Mouse (Mus musculus) embryo, embryonic 10 days (tissue): ENCODE results near the gene Tlcd1.

Source experiments
- DNase-seq: peaks from one replicate; pipeline ENCODE4 v3.0.0-alpha.2; 2015; ENCODE audit warnings: low spot score

Tlcd1 gene

GRCm38 (mm10) chr11:78161968-78162367 lies 14.5 kb upstream of the Tlcd1 start:
- no peak for DNase-seq

GRCm38 (mm10) chr11:78162504-78162903 lies 14.0 kb upstream of the Tlcd1 start:
- DNase-seq: no peak

GRCm38 (mm10) chr11:78163045-78163444 lies 13.5 kb upstream of the Tlcd1 start:
- DNase-seq: no peak

DNA sequence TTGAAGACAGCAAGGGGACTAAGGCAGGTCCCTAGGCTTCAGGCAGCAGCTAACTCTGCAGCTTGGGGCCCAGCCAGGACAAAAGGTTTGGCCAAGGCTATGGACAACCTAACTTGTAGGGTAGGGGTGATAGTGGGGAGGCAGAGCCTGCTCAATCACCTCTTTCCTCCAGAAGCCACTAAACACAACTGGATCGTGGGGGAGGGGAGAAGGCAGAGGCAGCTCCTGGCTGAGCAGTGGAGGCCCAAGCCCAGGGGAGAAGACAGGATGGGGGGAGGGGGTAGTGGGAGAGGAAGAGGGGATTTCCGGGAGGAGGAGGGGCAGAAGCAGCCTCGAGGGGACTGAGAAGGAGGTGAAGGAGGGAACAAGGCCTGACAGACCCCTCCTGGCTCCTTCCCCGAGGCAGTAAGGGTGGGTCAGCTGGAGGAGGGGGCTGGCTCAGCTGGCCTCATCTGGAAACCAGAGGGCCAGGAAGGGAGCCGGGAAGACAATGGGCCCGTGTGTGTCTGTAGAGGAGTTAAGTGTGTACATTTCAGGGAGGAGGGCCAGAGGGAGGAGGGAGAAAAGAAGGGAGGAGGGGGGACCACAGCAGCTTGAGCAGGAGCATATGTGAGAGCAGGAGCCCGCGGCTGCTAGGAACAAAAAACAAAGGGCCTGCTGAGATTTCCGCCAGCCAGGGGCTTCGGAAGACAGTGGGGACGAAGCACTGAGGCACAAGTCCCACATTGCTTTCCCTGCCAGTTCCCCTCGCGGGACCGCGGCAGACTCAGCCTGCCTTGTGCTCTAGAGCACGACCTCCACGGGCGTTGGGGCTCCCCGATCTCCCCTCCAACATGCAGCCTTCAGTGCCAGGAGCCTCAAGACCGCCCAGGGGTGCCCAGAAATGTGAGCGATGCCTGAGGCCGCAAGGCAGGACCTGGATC lies 12.6 kb upstream of the Tlcd1 start:
- DNase-seq: peak; percentile 87

- DNase-seq: no peak
Observed at GRCm38 (mm10) chr11:78164604-78164923, 11.9 kb upstream of the Tlcd1 start.

DNA sequence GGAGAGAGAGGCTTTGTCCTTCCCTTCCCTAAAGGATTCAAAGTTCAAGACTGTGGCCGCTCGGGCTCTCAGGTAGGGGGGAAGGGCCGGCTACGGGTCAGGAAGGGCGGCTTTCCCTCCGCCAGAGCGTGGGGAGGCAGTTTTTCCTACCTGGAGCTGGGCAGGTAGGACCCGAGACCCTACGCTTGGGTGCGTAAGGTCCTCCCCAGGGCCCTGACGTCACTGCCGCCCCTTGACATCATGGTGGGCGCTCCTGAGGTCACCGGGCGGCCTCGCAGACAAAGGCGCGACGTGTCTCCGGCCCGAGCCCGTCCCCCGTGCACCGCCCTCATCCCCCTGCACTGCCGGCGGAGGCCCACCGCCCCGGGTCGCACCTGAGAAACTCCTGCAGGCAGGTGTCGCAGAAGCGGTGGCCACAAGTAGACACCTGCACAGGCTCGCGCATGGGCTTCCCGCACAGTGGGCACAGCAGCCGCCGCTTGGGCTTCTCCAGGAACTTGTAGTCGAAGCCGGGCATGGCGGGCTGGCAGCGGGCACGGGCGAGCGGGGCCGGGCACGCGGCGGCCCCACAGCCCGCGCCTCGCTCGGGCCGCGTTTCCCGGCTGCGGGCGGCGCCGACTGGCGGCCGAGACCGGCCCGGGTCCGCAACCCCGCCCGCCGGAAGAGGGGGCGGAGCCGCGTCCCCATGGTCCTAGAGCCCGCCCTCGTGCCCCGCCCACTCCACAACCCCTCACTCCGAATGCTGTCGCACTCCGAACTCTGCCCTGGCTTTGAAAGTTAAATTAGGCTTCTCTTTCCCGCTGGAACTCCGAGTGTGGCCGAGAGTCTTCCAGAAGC lies 11.4 kb upstream of the Tlcd1 start, which contains the start of gene Traf4:
TSS of gene Traf4 (minus strand) at position 666 of the 837 bp plus-strand sequence.
- peak; percentile 90 for DNase-seq

DNA sequence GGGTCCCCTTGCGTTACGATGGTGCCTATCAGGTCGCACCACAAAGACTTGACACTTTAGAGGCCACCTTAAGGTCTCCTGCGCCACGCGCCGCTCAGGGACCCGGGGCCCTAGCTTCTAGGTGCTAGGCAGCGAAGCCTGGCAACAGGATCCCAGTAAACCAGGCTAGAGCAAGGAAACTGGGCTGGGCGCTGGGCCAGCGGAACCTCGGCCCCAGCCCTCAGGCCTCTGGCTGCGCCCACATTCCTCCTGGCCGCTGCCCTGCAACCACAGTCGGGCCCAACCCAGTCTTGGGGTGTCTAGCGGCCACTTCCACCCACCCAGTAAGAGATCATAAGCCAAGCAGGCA lies 10.8 kb upstream of the Tlcd1 start:
- no peak for DNase-seq

- peak; percentile 36 for DNase-seq
Observed at GRCm38 (mm10) chr11:78166161-78166560, 10.3 kb upstream of the Tlcd1 start.

DNA sequence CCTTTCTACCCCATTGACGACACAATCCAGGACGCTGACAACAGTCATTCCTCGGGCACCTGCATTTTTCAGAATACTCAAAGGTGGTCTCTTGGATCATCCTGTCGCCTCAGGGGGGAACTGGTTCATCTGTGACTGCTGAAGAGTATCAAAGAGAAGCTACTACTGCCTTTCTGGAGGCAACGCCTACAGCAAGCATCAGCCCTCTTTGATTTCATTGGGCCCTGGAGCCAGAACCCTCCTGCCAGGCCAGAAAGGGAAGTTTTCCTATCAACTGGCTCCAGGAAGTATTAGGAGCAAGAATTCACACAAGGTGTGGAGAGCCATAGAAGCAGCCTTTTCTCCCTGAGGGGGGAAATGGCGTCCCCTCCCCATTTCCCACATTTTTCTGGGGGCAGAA lies 9.9 kb upstream of the Tlcd1 start:
- DNase-seq: no peak

DNA sequence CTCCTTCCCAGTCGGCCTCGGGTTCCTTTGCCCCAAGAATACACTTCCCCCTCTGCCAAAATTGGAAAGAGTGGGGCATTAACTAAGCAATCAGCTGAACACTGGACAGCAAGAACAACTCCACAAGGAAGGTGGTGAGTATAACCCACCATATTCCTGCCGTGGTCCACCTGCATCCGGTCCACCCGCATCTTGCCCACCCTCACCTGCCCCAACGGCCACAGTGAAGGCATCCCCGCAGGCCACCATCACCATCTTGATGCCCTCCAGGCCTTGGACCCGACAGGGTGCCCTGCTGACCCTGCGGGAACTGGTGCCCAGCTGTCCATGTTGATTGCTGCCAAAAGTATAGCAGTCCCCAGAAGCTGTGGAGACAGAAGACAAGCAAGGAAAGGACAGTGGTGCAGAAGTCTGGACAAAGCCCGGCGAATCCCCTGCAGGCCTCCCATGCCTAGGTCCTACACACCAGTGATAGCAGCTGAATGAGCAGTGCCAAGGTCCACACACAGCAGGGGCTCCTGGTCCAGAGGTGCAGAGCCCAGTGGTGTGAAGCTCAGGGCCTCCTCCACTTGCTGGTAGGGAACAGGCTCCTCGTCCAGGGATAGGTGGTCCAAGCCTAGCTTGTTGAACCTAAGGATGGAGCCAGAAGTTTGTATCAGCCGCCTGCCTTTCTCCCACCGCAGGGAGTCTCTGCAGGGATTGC lies 9.1 kb upstream of the Tlcd1 start:
- DNase-seq: no peak

GRCm38 (mm10) chr11:78168541-78169468 lies 7.7 kb upstream of the Tlcd1 start:
- DNase-seq: no peak

DNA sequence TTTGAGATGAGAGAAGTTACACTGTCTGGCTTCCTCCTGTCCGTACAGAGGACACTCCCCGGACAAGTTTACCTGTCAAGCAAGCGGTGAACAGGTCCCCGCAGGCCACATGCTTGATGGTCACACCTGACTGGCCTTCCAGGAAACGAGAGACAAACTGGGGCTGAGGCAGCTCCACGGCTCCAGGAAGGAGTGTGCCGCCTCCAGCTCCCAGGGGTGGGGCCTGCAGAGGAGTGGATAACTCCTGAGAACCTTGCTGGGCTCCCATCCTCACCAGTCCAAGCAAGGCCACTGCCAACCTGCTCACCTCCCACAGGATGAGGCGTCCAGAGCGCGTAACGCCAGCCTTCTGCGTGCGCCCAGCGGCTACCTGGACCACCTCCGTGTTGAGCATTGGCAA lies 6.2 kb upstream of the Tlcd1 start:
- no peak for DNase-seq

DNA sequence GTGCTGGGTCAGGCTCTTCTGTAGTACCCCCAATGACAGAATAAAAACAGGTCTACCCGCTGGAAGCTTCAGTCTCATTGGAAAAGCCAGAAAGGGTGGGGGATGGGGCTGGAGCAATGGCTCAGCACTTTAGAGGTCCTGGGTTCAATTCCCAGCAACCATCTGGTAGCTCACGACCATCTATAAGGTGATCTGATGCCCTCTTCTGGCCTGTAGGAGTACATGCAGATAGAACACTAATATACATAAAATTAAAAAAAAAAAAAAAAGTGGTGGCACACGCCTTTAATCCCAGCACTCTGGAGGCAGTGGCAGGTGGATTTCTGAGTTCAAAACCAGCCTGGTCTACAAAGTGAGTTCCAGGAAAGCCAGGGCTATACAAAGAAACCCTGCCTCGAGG lies 5.2 kb upstream of the Tlcd1 start:
- no peak for DNase-seq

DNA sequence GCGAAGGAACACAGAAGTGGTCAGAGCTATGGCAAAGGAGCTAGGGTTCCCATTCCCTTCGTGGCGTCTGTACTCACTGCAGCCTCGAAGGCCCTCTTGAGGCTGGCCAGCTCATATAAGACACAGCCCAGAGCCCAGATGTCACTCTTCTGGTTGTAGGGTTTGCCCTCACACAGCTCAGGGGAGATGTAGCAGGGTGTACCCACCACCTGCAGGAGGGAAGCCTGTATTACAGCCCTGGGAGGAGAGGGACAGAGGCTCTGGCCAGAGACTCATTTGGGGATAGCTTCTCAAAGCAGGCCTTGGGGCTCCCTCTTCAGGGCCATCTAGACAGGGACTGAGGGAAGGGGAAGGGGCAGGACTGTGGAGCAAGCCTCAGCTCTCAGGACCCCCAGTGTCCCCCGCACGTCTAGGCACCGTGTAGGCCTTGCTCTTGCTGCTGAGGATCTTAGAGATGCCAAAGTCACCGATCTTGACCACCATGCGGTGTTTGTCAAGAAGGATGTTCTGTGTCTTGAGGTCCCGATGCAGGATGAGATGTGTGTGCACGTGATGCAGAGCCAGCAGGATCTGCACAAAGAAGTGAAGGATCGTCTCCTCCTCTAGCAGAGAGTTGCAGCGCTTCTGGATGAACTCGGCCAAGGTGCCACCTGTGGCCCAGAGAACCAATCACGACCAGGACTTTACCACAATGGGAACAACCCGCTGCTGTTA lies 4.3 kb upstream of the Tlcd1 start:
- no peak for DNase-seq

DNA sequence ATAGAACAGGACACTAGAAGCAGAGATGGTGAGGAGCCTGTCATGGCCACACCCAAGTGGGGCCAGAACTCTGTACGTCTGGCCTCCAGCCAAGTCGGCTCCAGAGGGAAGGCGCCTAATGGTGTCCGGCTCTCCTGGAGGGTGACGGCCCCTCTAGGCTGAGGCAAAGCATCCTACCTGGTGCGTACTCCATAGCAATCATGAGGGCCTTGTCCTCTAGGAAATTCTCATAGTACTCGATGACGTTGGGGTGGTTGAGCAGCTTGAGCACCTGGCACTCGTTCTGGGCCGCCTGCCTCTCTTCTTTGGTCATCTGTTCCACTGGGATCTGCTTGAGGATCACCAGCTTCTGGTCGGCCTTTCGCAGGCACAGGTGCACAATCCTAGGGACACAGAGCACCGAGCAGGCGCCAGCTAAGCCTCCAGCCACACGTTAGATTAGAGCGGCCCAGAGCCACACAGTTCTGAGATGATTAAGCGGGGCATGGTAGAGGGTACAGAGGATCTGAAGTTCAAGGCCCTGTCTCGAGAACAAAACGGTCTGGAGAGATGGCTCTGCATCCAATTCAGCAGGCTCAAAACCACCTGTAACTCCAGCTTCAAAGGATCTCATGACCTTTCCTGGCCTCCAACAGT lies 3.6 kb upstream of the Tlcd1 start:
- no peak for DNase-seq

- no peak for DNase-seq
Observed at GRCm38 (mm10) chr11:78174506-78174905, 2.0 kb upstream of the Tlcd1 start.

- DNase-seq: no peak
Observed at GRCm38 (mm10) chr11:78175771-78176401, 625 bp upstream of the Tlcd1 start.

DNA sequence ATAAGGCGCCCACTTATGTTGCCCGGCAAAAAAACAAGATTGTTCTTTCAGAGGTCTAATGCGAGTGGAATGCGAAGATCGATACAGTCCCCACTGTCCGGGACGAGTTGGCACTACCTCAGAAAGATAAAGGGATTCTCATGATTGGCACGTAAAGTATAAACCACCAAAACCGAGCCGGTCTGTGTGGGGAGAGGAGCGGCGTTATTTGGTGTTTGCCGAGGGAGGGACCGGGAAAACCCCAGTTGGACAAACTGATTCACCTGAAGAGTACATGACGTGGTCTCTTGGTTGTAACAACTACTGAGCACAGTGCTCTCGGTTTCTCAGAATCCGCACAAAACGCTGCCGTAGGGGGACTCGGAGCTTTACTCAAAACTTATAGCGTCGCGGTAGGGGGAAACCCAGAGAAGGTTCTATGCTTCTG lies 407 bp downstream of the Tlcd1 start:
- DNase-seq: no peak

DNA sequence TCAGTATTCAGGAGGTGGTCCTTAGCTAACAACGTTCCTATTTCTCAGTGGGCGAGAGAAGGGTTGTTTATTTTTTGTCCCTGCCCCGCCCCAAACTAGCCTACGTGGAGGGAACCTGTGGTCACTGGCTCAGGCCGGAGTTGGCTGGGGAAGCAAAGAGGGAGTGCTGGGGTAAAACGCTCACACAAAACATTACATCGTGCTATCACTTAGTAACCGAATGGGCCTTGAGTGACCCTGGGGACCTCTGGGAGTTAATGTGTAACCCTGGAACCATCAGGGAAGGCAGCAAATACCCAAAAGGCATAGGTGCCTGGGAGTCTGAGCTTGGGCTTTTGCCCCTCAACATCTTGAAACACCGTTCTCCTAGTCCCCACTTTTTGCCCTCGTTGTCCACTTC lies 926 bp downstream of the Tlcd1 start:
- DNase-seq: peak; percentile 59
